Mouse (Mus musculus) lung, postnatal 4 days (tissue): Measurements from ENCODE around the gene Sergef.
"Not testable (repeated sequence)": the region's sequence is repeated elsewhere in the genome, so short reads cannot be mapped to it uniquely, and the experiment has no call there.

Experiments used
- DNase-seq, 2 experiments: peaks; one replicate each; pipeline ENCODE4 v3.0.0; 2021

The Sergef gene

GRCm38 (mm10) chr7:46639692-46640031, at the start of gene Sergef:
Sergef (minus strand) TSS chr7:46639807.
- peak; percentile 92 to 93 for DNase-seq

- no peak for DNase-seq
Observed at GRCm38 (mm10) chr7:46686827-46687226, 47.2 kb upstream of the Sergef start.

- DNase-seq: peak in 1 of 2 experiments; percentile 8
Observed at GRCm38 (mm10) chr7:46680732-46681131, 41.1 kb upstream of the Sergef start.

GRCm38 (mm10) chr7:46679044-46679443, 39.4 kb upstream of the Sergef start:
- not testable (repeated sequence) for DNase-seq

GRCm38 (mm10) chr7:46678417-46678816, 38.8 kb upstream of the Sergef start:
- no peak for DNase-seq

- DNase-seq: no peak
Observed at GRCm38 (mm10) chr7:46676808-46677360, 37.3 kb upstream of the Sergef start.

GRCm38 (mm10) chr7:46675886-46676285, 36.3 kb upstream of the Sergef start:
- DNase-seq: peak in 1 of 2 experiments; percentile 6

- peak in 1 of 2 experiments; percentile 6 for DNase-seq
Observed at GRCm38 (mm10) chr7:46675061-46675460, 35.5 kb upstream of the Sergef start.

- no peak for DNase-seq
Observed at GRCm38 (mm10) chr7:46672160-46672672, 32.6 kb upstream of the Sergef start, which contains the start of gene Tph1. Tph1 (minus strand) TSS chr7:46672537.

GRCm38 (mm10) chr7:46667256-46667655, 27.6 kb upstream of the Sergef start:
- DNase-seq: no peak

GRCm38 (mm10) chr7:46665236-46665635, 25.6 kb upstream of the Sergef start:
- DNase-seq: peak in 1 of 2 experiments; percentile 16

- no peak for DNase-seq
Observed at GRCm38 (mm10) chr7:46661591-46662090, 22.0 kb upstream of the Sergef start.

GRCm38 (mm10) chr7:46652279-46652678, 12.7 kb upstream of the Sergef start:
- no peak for DNase-seq

- DNase-seq: not testable (repeated sequence)
Observed at GRCm38 (mm10) chr7:46650231-46650630, 10.6 kb upstream of the Sergef start.

GRCm38 (mm10) chr7:46648431-46649140, 9.0 kb upstream of the Sergef start:
- no peak for DNase-seq

GRCm38 (mm10) chr7:46643172-46643571, 3.6 kb upstream of the Sergef start:
- no peak for DNase-seq

- no peak for DNase-seq
Observed at GRCm38 (mm10) chr7:46640062-46640461, 455 bp upstream of the Sergef start.

GRCm38 (mm10) chr7:46638889-46639691, 517 bp downstream of the Sergef start:
- no peak for DNase-seq

GRCm38 (mm10) chr7:46628375-46628975, 11.1 kb downstream of the Sergef start:
- peak; percentile 14 to 28 for DNase-seq

- DNase-seq: no peak
Observed at GRCm38 (mm10) chr7:46623979-46624378, 15.6 kb downstream of the Sergef start.

- DNase-seq: no peak
Observed at GRCm38 (mm10) chr7:46618416-46619110, 21.0 kb downstream of the Sergef start.

- no peak for DNase-seq
Observed at GRCm38 (mm10) chr7:46616429-46617005, 23.1 kb downstream of the Sergef start.
